Mouse (Mus musculus): Measurements from ENCODE around the gene Tlx1. TPM values are rescaled to one million over a fixed set of nuclear protein-coding genes. Genes with fewer than 3 reads are reported as not detected.

Tlx1 gene
- polyA plus RNA-seq, 1 experiment from 2014 or later = not detected

- Histone ChIP-seq H3K27ac (ENCODE audit: low read length) (no peak overlapping the region), H3K4me2 (replicated peaks; ENCODE audit: low read depth, low read length) (no peak overlapping the region), H3K4me1 (ENCODE audit: insufficient read depth, low read depth, low read length) (no peaks in the 10 kb centered on the region), H3K4me3 (ENCODE audit: low read depth, low read length) (no peak overlapping the region), H3K36me3 (ENCODE audit: insufficient read depth, low read length) (no peaks in the 10 kb centered on the region), H3K27me3 (replicated peaks; ENCODE audit: insufficient read depth, low read length) (peaks cover 85% of the 10 kb centered on the region), H3K9me3 (ENCODE audit: low read length) (no peaks in the 10 kb centered on the region), H3K9ac (replicated peaks; ENCODE audit: low read depth) (no peak overlapping the region)
- ATAC-seq (no peak), DNase-seq (ENCODE audit: low spot score) (peak; percentile 79)
- TF ChIP-seq EP300 (IDR thresholded peaks at IDR 0.05) (no peak), CTCF (IDR thresholded peaks at IDR 0.05) (peak; percentile 80)
- WGBS = 2% methylated on average over 12 of the region's 12 CpGs
Measured at GRCm38 (mm10) chr19:45161093-45161492, 10.6 kb downstream of the Tlx1 start.

- Histone ChIP-seq H3K36me3 (ENCODE audit: insufficient read depth, low read length) (no peaks in the 10 kb centered on the region), H3K9ac (replicated peaks; ENCODE audit: low read depth) (no peak overlapping the region), H3K27ac (ENCODE audit: low read length) (no peak overlapping the region), H3K4me2 (replicated peaks; ENCODE audit: low read depth, low read length) (no peak overlapping the region), H3K4me3 (ENCODE audit: low read depth, low read length) (no peak overlapping the region), H3K4me1 (ENCODE audit: insufficient read depth, low read depth, low read length) (no peaks in the 10 kb centered on the region), H3K27me3 (replicated peaks; ENCODE audit: insufficient read depth, low read length) (peaks cover 74% of the 10 kb centered on the region), H3K9me3 (ENCODE audit: low read length) (no peaks in the 10 kb centered on the region)
- DNase-seq (ENCODE audit: low spot score) (no peak), ATAC-seq (no peak)
- TF ChIP-seq CTCF (IDR thresholded peaks at IDR 0.05) (no peak), EP300 (IDR thresholded peaks at IDR 0.05) (no peak)
- 27% methylated on average over 7 of the region's 7 CpGs for WGBS
Measured at GRCm38 (mm10) chr19:45162181-45162580, 11.7 kb downstream of the Tlx1 start.

DNA sequence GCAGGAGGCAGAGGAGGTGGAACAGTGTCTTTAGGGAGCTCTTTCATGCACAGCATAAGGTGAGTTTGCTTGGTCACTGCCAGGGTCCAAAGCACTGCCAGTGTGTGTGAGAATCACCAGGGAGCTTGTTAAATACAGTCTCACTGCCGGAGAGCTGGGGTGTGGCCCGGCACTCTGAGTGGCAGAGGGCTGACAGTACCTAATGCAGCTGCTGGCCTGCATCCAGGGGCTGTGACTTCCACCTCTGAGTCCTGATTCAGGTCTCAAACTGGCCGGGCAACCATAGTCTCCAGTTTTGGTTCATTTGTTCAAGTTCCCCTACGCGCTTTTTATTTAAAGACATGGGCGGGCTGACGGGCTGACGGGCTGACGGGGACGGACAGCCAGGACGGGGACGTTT is 12.4 kb downstream of the Tlx1 start:
- Histone ChIP-seq H3K4me1 (ENCODE audit: insufficient read depth, low read depth, low read length) (no peaks in the 10 kb centered on the region), H3K27ac (ENCODE audit: low read length) (no peak overlapping the region), H3K36me3 (ENCODE audit: insufficient read depth, low read length) (no peaks in the 10 kb centered on the region), H3K9me3 (ENCODE audit: low read length) (no peaks in the 10 kb centered on the region), H3K9ac (replicated peaks; ENCODE audit: low read depth) (no peak overlapping the region), H3K4me3 (ENCODE audit: low read depth, low read length) (no peak overlapping the region), H3K4me2 (replicated peaks; ENCODE audit: low read depth, low read length) (no peak overlapping the region), H3K27me3 (replicated peaks; ENCODE audit: insufficient read depth, low read length) (peaks cover 67% of the 10 kb centered on the region)
- no peak for DNase-seq (ENCODE audit: low spot score)
- TF ChIP-seq EP300 (IDR thresholded peaks at IDR 0.05) = no peak
- TF ChIP-seq CTCF (IDR thresholded peaks at IDR 0.05) = no peak
- WGBS = 2% methylated on average over 12 of the region's 12 CpGs
- ATAC-seq = no peak

- ATAC-seq = no peak
- peaks cover 5% of the 10 kb centered on the region; the same call in 1 of the 2 replicates for H3K27me3 ChIP-seq (replicated peaks; ENCODE audit: insufficient read depth, low read length)
Measured at GRCm38 (mm10) chr19:45170451-45170850, 20.0 kb downstream of the Tlx1 start.

GRCm38 (mm10) chr19:45174803-45175202 is 24.3 kb downstream of the Tlx1 start:
- Histone ChIP-seq H3K36me3 (ENCODE audit: insufficient read depth, low read length) (no peaks in the 10 kb centered on the region), H3K9ac (replicated peaks; ENCODE audit: low read depth) (no peak overlapping the region), H3K4me2 (replicated peaks; ENCODE audit: low read depth, low read length) (no peak overlapping the region), H3K9me3 (ENCODE audit: low read length) (no peaks in the 10 kb centered on the region), H3K27me3 (replicated peaks; ENCODE audit: insufficient read depth, low read length) (0 out of 2 replicates have a peak, but pooled peaks cover 4% of the 10 kb centered on the region), H3K4me1 (ENCODE audit: insufficient read depth, low read depth, low read length) (no peaks in the 10 kb centered on the region), H3K27ac (ENCODE audit: low read length) (no peak overlapping the region), H3K4me3 (ENCODE audit: low read depth, low read length) (no peak overlapping the region)
- ATAC-seq (no peak), DNase-seq (ENCODE audit: low spot score) (no peak)
- peak; percentile 83 for TF ChIP-seq CTCF (IDR thresholded peaks at IDR 0.05)
- no peak for TF ChIP-seq EP300 (IDR thresholded peaks at IDR 0.05)
- 59% methylated on average over 7 of the region's 7 CpGs for WGBS

More at GRCm38 (mm10) chr19:45170451-45170850, 20.0 kb downstream of the Tlx1 start:
- 67% methylated on average over 7 of the region's 7 CpGs for WGBS
- Histone ChIP-seq H3K4me3 (ENCODE audit: low read depth, low read length) (no peak overlapping the region), H3K9ac (replicated peaks; ENCODE audit: low read depth) (no peak overlapping the region), H3K9me3 (ENCODE audit: low read length) (no peaks in the 10 kb centered on the region), H3K4me1 (ENCODE audit: insufficient read depth, low read depth, low read length) (no peaks in the 10 kb centered on the region), H3K27ac (ENCODE audit: low read length) (no peak overlapping the region), H3K36me3 (ENCODE audit: insufficient read depth, low read length) (no peaks in the 10 kb centered on the region), H3K4me2 (replicated peaks; ENCODE audit: low read depth, low read length) (no peak overlapping the region)
- no peak for DNase-seq (ENCODE audit: low spot score)
- no peak for TF ChIP-seq EP300 (IDR thresholded peaks at IDR 0.05)

- H3K4me3 ChIP-seq (ENCODE audit: low read depth, low read length) = no peak overlapping the region
- H3K27ac ChIP-seq (ENCODE audit: low read length) = no peak overlapping the region
- DNase-seq (ENCODE audit: low spot score) (peak; percentile 43), ATAC-seq (peak; percentile 52)
- 47% methylated on average over 8 of the region's 8 CpGs for WGBS
- no peak overlapping the region for H3K4me2 ChIP-seq (replicated peaks; ENCODE audit: low read depth, low read length)
- TF ChIP-seq EP300 (IDR thresholded peaks at IDR 0.05) = no peak
- no peak for TF ChIP-seq CTCF (IDR thresholded peaks at IDR 0.05)
- H3K36me3 ChIP-seq (ENCODE audit: insufficient read depth, low read length) = no peaks in the 10 kb centered on the region
- no peak overlapping the region for H3K9ac ChIP-seq (replicated peaks; ENCODE audit: low read depth)
- no peaks in the 10 kb centered on the region for H3K27me3 ChIP-seq (replicated peaks; ENCODE audit: insufficient read depth, low read length)
- no peaks in the 10 kb centered on the region for H3K9me3 ChIP-seq (ENCODE audit: low read length)
- H3K4me1 ChIP-seq (ENCODE audit: insufficient read depth, low read depth, low read length) = no peaks in the 10 kb centered on the region
Measured at GRCm38 (mm10) chr19:45176269-45176668, 25.8 kb downstream of the Tlx1 start.

All from lung, postnatal 0 days (tissue).